ENCODE assay signal across 8 mouse cellular contexts in genomic region chr19:55700569-55701282, GRCm38 (mm10). TPM values are rescaled to one million over a fixed set of nuclear protein-coding genes. Genes with fewer than 3 reads are reported as not detected.
DNase-seq lines count a peak whose midpoint lies in the region; ATAC-seq and TF ChIP-seq lines count a peak whose summit lies in the region.

No protein-coding gene starts in this region.

- DNase-seq in urinary bladder, postnatal 14 days (ENCODE audit: low spot score) = peak; percentile 7
- DNase-seq in urinary bladder, postnatal 4 days (ENCODE audit: low spot score in 2 of 2) = no peak
- DNase-seq in lung, postnatal 0 days (ENCODE audit: low spot score) = peak; percentile 31
- DNase-seq in thymus, adult 18-20 months = no peak
- DNase-seq in thymus, postnatal 14 days = no peak
- no peak for DNase-seq in adipocyte (ENCODE audit: low spot score)

- peak overlapping the region; percentile 44 for H3K4me2 ChIP-seq in kidney, embryonic 16.5 days (replicated peaks; ENCODE audit: low read depth, low read length)
- H3K4me2 ChIP-seq in lung, postnatal 0 days (replicated peaks; ENCODE audit: low read depth, low read length) = 0 out of 2 replicates have a peak overlapping the region, but pooled peaks have one; percentile 6
- no peak overlapping the region for H3K4me2 ChIP-seq in hindbrain, embryonic 13.5 days

- H3K27ac ChIP-seq in kidney, embryonic 16.5 days (ENCODE audit: low read length) = peak overlapping the region; percentile 90
- H3K27ac ChIP-seq in lung, postnatal 0 days (ENCODE audit: low read length) = no peak overlapping the region
- no peak overlapping the region for H3K27ac ChIP-seq in hindbrain, embryonic 13.5 days

- peak; percentile 83 for ATAC-seq in kidney, embryonic 16.5 days (ENCODE audit: low FRiP score, low TSS enrichment)
- ATAC-seq in lung, postnatal 0 days = no peak
- ATAC-seq in hindbrain, embryonic 13.5 days (ENCODE audit: low FRiP score) = no peak

- TF ChIP-seq CTCF in lung, postnatal 0 days (IDR thresholded peaks at IDR 0.05) = no peak

- H3K27me3 ChIP-seq in kidney, embryonic 16.5 days (ENCODE audit: insufficient read depth, low read length) = no peaks in the 10 kb centered on the region
- no peaks in the 10 kb centered on the region for H3K27me3 ChIP-seq in lung, postnatal 0 days (replicated peaks; ENCODE audit: insufficient read depth, low read length)
- peaks cover 11% of the 10 kb centered on the region; the same call in 1 of the 2 replicates for H3K27me3 ChIP-seq in hindbrain, embryonic 13.5 days

- no peaks in the 10 kb centered on the region for H3K9me3 ChIP-seq in kidney, embryonic 16.5 days (ENCODE audit: low read length)
- no peaks in the 10 kb centered on the region for H3K9me3 ChIP-seq in lung, postnatal 0 days (ENCODE audit: low read length)
- H3K9me3 ChIP-seq in hindbrain, embryonic 13.5 days = no peaks in the 10 kb centered on the region

- H3K9ac ChIP-seq in kidney, embryonic 16.5 days (replicated peaks; ENCODE audit: low read length) = peak overlapping the region; percentile 31; the same call in 1 of the 2 replicates
- H3K9ac ChIP-seq in lung, postnatal 0 days (replicated peaks; ENCODE audit: low read depth) = no peak overlapping the region
- H3K9ac ChIP-seq in hindbrain, embryonic 13.5 days = no peak overlapping the region

- H3K4me3 ChIP-seq in kidney, embryonic 16.5 days (ENCODE audit: low read length) = no peak overlapping the region
- no peak overlapping the region for H3K4me3 ChIP-seq in lung, postnatal 0 days (ENCODE audit: low read depth, low read length)
- H3K4me3 ChIP-seq in hindbrain, embryonic 13.5 days = no peak overlapping the region

- H3K4me1 ChIP-seq in kidney, embryonic 16.5 days (ENCODE audit: insufficient read depth, low read length) = peaks cover 19% of the 10 kb centered on the region; the same call in 1 of the 2 replicates
- H3K4me1 ChIP-seq in lung, postnatal 0 days (ENCODE audit: insufficient read depth, low read depth, low read length) = peaks cover 3% of the 10 kb centered on the region; the same call in 1 of the 2 replicates
- H3K4me1 ChIP-seq in hindbrain, embryonic 13.5 days (replicated peaks) = no peaks in the 10 kb centered on the region

- 13% methylated on average over 11 of the region's 11 CpGs for WGBS in kidney, embryonic 16.5 days
- WGBS in lung, postnatal 0 days = 16% methylated on average over 11 of the region's 11 CpGs
- 53% methylated on average over 11 of the region's 11 CpGs for WGBS in hindbrain, embryonic 13.5 days

- no peak for TF ChIP-seq EP300 in lung, postnatal 0 days (IDR thresholded peaks at IDR 0.05)

- no peaks in the 10 kb centered on the region for H3K36me3 ChIP-seq in kidney, embryonic 16.5 days (ENCODE audit: insufficient read depth, low read length)
- H3K36me3 ChIP-seq in lung, postnatal 0 days (ENCODE audit: insufficient read depth, low read length) = no peaks in the 10 kb centered on the region
- no peaks in the 10 kb centered on the region for H3K36me3 ChIP-seq in hindbrain, embryonic 13.5 days

RNA-seq across cellular contexts. Expression of gene Tcf7l2, which starts 40.9 kb away (rescaled TPM):
- 50.1 and 68.9 TPM in 2 replicates for polyA plus RNA-seq in kidney, embryonic 16.5 days (2015; fragmentation: Nextera tagmentation; extraction: Ambion mirVana)
- polyA plus RNA-seq in lung, postnatal 0 days (2015; fragmentation: Nextera tagmentation; extraction: Ambion mirVana) = 43.9 and 44.4 TPM in 2 replicates
- polyA plus RNA-seq in hindbrain, embryonic 13.5 days (2015; fragmentation: Nextera tagmentation; extraction: Ambion mirVana) = 29.6 and 36.3 TPM in 2 replicates

Comparison
In these comparisons a context has a peak if more than half of its experiments do, and no peak if none do; other contexts are left out.
1. DNase-seq: peak in urinary bladder, postnatal 14 days (single experiment) and lung, postnatal 0 days (single experiment); none in urinary bladder, postnatal 4 days (0 of 2), thymus, adult 18-20 months (0 of 2), thymus, postnatal 14 days (single experiment) and adipocyte (single experiment).